Mouse (Mus musculus) layer of hippocampus, adult 9-11 months (tissue): Measurements from ENCODE around the gene Cep72.
"Not testable (repeated sequence)": the region's sequence is repeated elsewhere in the genome, so short reads cannot be mapped to it uniquely, and the experiment has no call there.

Experiments
- DNase-seq: peaks from one replicate; pipeline ENCODE4 v3.0.0; 2022

Cep72 gene

GRCm38 (mm10) chr13:74061613-74062377 lies at the start of gene Cep72:
TSS of gene Cep72 (minus strand) at chr13:74062299.
- DNase-seq: peak; percentile 79

DNA sequence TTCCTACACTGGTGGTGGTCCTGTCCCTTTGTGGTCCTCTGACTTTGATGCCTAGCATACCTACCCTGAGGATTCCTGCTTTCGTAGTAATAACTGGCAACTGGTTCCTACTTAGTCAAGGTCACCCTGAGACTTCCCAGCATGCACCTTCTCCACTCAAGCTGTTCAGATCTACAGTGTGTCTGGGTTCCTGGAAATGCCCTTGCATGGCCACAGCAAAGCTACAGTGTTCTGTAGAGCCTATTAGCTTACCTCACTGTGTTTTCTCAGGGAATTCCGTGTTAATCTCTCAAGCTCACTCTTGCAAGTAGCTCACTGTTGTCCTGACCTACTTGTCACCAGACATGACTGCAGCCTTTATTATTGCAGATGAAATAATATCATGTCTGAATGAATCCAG lies 45.3 kb upstream of the Cep72 start:
- DNase-seq: no peak

DNA sequence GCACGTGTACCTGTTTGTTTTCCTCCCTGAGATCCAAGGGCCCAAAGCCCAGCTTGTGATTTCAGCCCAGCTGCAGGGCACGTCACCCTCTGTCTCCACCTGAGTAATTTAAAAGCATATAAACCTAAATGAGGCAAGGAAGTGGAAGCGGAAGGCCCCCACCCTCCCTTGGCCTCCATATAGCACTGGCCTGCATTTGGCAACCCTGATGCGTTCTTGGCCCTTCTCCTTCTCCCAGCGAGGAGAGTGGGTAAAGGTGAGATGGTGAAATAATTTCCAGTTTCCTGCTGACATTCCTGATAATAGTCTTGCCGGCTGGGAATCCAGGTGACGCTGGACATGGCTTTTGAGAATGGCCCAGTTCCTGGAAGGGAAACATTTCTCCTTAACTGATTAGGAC lies 42.3 kb upstream of the Cep72 start:
- DNase-seq: no peak

DNA sequence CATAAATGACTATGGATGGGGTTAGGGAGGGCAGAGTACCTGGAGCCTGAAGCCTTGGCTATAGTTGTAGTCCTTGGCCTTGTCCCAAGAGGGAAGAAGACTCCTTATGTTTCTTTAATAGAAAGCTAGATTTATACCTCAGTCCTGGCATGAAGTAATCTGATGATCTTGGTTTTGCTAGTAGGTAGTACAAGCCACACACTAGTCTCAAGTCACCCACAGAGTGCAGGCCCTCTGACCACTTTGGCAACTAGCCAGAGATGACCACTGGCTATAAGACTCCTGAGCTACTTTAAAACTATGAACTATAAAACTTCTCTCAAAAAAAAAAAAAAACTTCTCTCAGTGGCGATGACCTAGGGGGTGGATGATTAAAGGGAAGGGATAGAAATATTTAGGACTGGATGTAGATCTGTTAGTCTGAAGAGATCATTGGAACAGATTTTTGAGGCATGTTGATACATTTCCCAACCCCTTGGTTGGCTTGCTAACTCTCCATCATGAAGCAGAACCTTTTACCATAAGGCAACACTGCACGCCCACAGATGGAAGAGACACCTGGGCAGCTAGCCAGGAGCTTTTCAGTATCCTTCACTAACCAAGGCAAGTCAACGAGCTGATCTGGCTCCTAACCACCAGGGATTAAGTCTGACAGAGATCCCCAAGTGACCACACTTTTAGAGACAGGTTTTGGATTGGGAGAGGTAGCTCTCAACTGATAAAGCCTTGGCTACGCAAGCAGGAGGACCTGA lies 40.9 kb upstream of the Cep72 start:
- no peak for DNase-seq

DNA sequence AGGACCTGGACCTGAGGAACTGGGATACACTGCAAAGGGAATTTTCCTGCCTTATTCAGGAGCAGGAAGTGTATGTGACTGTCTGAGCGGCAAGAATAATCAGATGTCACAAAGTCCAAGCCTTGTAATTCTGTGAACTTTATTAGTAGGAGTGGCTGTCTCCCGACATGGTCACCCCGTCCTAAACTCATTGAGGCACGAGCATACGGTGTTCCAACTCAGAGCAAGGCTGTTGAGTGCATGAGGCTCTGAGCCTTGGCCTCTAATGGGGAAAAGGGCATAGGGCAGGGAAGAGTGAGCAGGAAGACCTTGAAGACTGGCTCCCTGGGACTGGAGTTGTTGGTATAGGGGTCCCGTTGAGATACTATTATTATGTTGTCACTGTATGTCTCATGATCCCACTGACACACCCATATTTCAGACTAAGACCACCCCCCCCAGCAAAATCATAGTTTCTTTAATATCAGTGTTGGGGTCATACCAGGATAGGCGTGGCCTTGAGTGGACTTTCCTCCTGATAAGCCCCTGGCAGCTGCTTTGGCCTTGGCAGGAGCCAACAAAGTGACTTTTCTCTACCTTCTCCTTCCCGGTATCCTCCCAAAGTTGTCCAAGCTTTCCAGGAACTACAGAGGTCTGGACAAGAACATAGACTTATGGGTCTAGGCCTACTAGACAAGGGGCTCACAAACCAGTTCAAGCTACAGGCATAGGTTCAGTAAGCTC lies 40.2 kb upstream of the Cep72 start:
- no peak for DNase-seq

DNA sequence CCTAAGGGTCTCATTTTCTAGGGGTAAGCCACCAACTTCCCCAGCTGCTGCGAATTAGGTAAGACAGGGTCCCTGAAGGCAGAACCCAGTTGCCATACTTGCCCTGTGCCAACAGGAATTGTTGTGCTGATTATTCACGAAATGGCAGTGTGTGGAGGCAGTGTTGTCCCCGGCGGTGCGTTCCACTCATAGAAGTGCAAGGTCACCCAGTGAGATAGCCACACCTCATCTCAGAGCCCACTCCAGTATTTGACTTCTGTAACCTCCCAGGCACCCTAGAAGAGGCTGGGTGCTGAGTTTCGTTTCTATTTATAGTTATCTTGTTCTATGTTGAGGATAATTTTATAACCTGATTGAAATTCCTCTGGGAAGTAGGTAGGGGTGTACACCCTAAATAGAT lies 36.8 kb upstream of the Cep72 start:
- no peak for DNase-seq

GRCm38 (mm10) chr13:74096715-74097363 lies 34.7 kb upstream of the Cep72 start:
- DNase-seq: peak; percentile 37

DNA sequence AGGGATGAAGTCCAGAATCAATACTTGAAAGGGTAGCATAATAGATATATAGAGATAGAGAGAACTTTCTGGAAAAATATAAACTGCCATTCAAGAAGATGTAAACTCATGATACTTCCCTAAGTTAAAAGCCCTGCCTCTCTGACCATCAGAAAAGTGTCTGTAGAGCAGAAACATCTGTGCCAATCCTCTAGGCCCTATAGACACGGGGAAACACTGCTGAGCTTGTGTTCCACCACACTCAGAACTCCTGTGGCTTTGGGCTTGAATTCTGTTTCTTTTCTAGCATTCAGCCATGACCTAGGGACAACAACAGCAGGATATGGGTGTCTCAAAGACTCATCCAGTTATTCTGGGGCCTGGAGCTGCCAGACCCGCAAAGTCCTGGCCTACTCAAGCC lies 33.8 kb upstream of the Cep72 start:
- no peak for DNase-seq

GRCm38 (mm10) chr13:74090265-74090664 lies 28.2 kb upstream of the Cep72 start:
- DNase-seq: no peak

GRCm38 (mm10) chr13:74073369-74073768 lies 11.3 kb upstream of the Cep72 start:
- no peak for DNase-seq

DNA sequence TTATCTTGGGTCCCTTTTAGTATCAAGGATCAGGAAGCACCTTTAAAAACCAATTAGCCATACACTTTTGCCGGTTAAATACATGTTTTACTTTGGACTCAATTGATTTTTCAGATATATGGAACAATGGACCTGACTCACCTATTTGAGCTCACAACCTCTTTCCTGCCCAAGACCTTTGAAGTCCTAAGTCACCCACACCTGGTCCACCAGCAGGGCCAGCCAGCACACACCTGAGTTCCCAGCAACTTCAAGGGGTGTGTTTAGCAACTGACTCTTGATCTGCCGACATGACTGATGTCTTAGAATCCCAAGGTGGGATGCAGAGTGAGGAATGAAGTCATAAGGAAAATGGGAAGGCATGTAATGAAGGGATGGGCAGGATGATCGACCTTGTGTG lies 9.6 kb upstream of the Cep72 start:
- no peak for DNase-seq

DNA sequence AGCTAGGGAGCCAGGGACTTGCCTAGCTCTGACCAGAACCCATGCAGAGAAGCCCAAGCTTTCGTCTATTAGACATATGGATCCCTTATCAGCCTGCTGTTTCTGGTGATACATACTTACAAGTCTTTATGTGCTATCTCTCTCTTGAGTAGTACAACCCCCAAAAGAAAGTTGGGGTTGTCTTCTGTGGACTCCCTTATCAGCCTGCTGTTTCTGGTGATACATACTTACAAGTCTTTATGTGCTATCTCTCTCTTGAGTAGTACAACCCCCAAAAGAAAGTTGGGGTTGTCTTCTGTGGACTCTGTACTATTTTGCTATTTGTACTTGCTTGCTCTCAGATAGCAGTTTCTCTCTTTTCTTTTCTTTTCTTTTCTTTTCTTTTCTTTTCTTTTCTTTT lies 9.1 kb upstream of the Cep72 start:
- DNase-seq: not testable (repeated sequence)

DNA sequence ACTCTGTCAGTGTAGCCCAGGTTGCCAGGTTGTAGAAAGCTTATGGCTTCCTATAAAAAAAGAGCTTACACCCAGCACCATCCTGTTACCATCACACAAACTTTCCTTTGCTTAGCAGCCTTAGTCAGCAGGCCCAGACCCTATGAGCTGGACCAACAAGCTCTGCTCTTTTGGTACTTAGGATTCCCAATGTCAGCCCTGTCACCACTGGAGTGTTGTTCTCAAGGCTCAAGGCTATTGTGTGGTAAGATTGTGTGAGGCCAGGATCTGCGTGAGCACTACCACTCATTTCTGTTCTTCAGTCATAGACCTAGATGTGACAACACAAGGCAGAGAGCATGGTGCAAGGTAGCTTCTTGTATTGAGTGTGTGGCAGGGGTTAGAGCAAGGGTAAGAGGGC lies 4.5 kb upstream of the Cep72 start:
- DNase-seq: no peak

- no peak for DNase-seq
These were observed 1.4 kb upstream of the Cep72 start for GRCm38 (mm10) chr13:74063340-74064050.

GRCm38 (mm10) chr13:74062378-74063128 lies 454 bp upstream of the Cep72 start:
- DNase-seq: no peak

- no peak for DNase-seq
These were observed 4.0 kb downstream of the Cep72 start for GRCm38 (mm10) chr13:74058081-74058480.

DNA sequence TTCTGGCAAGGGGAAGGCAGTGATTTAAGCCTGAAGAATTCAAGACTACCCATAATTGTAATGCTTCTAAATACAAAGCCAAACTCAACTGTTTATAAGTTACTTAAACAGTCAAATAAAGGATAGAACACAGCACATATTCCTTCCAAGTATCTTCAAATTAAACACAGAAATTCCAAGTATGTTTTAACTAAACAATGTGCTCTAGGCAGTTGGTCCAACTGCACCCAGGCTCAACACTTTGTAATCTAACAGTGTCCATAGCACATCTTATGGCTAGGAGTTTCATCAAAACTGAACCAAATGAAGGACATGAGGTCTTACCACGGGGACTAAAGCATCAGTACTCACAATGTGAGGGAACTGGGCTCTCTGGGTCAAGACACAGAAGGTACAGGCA lies 5.9 kb downstream of the Cep72 start:
- no peak for DNase-seq

GRCm38 (mm10) chr13:74039926-74040325 lies 22.2 kb downstream of the Cep72 start:
- no peak for DNase-seq

GRCm38 (mm10) chr13:74035776-74036175 lies 26.3 kb downstream of the Cep72 start:
- DNase-seq: no peak

GRCm38 (mm10) chr13:74034756-74035155 lies 27.3 kb downstream of the Cep72 start:
- DNase-seq: peak; percentile 60

DNA sequence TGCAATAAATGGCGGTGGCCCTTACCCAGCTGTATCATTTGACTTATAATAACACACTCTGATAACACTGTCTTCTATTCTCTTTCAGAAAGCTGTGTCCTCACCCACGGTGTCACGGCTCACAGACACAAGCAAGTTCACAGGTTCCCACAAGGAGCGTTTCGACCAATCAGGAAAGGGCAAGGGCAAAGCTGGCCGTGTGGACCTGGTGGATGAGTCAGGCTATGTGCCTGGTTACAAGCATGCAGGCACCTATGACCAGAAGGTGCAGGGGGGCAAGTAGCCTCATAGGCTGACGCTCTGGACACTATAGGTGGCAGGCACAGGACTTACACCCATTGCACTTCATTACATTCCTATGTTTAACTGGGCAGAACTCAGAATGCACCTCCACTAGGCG lies 31.0 kb downstream of the Cep72 start:
- no peak for DNase-seq

DNA sequence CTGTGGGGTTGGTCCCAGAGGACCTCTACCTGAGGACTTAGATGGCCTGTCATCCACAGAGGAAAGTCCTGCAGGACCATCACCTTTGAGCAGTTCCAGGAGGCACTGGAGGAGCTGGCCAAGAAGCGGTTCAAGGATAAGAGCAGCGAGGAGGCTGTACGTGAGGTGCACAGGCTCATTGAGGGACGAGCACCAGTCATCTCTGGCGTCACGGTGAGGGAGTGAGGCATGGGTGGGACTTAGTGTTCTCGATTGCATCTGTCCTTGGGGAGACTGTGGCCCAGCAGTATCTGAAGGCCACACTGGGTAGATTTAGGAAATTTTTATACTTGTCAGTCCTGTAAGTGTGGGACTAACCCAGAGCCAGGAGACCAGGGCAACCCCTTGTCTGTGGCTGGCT lies 31.4 kb downstream of the Cep72 start:
- DNase-seq: no peak
